Mouse (Mus musculus) testis, adult 2 months (tissue): ENCODE measurements at regions not wholly inside any gene's neighbourhood (a gene's known extent, or its start where the extent isn't known, plus 50 kb on each side); places are given as distances from the start of the nearest gene placed in this dataset.

Source experiments
- CTCF ChIP-seq: fragments of 200-500 bp; IDR thresholded peaks from 2 replicates; pipeline ENCODE4 v1.5.1; 2012; ENCODE audit warnings: low read depth, mild to moderate bottlenecking, inconsistent platforms, low read length, moderate library complexity; ENCODE audit not compliant: control insufficient read depth, insufficient read depth, insufficient replicate concordance
- POLR2A ChIP-seq: fragments of 200-500 bp; IDR thresholded peaks from 2 replicates; pipeline ENCODE4 v1.6.1; 2012; ENCODE audit warnings: low read depth, mild to moderate bottlenecking, inconsistent platforms, low read length, moderate library complexity; ENCODE audit not compliant: control insufficient read depth

GRCm38 (mm10) chr2:131797001-131797693, 62.4 kb downstream of the Erv3 start:
- TF ChIP-seq CTCF (no peak), POLR2A (no peak)
